Mouse (Mus musculus) gonadal fat pad, adult 2 months (tissue): ENCODE data around the gene Kifc5b. TPM values are rescaled to one million over a fixed set of nuclear protein-coding genes. Genes with fewer than 3 reads are reported as not detected.
"Not testable (repeated sequence)": the region's sequence is repeated elsewhere in the genome, so short reads cannot be mapped to it uniquely, and the experiment has no call there.

Experiments
- DNase-seq: peaks from one replicate; pipeline ENCODE4 v3.0.0-alpha.2; 2012; ENCODE audit warnings: low read depth
- polyA plus RNA-seq: library from polyadenylated mRNA; depleted of rRNA; stranded (reverse); fragments of >200 nt; gene quantifications from 2 replicates; pipeline ENCODE4 v1.2.3, GENCODE M21; 2012; rRNA removed

Gene Kifc5b
- polyA plus RNA-seq, 1 experiment = 2.5 TPM

- DNase-seq = no peak
These were observed 54.5 kb downstream of the Kifc5b start for GRCm38 (mm10) chr17:26971247-26971905.

GRCm38 (mm10) chr17:26972107-26972506, 55.2 kb downstream of the Kifc5b start:
- no peak for DNase-seq

GRCm38 (mm10) chr17:26972703-26973574, 56.0 kb downstream of the Kifc5b start, which contains the start of gene Zbtb9:
Gene Zbtb9, plus strand, starts transcription at chr17:26973167.
- peak; percentile 47 for DNase-seq

DNA sequence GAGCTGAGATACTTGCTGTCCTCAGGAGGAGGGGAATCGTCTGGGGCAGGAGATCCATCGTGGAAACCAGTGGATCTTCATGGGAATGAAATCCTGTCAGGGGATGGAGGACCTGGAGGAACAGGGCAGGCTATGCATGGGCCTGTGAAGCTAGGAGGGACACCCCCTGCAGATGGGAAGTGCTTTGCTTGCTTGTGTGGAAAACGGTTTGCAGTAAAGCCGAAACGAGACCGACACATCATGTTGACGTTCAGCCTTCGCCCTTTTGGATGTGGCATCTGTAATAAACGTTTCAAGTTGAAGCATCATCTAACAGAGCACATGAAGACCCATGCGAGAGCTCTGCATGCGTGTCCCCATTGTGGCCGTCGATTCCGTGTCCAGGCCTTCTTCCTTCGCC, 57.7 kb downstream of the Kifc5b start:
- no peak for DNase-seq

GRCm38 (mm10) chr17:26975415-26975814, 58.5 kb downstream of the Kifc5b start:
- DNase-seq = no peak

- DNase-seq = not testable (repeated sequence)
These were observed 60.5 kb downstream of the Kifc5b start for GRCm38 (mm10) chr17:26977354-26977753.

DNA sequence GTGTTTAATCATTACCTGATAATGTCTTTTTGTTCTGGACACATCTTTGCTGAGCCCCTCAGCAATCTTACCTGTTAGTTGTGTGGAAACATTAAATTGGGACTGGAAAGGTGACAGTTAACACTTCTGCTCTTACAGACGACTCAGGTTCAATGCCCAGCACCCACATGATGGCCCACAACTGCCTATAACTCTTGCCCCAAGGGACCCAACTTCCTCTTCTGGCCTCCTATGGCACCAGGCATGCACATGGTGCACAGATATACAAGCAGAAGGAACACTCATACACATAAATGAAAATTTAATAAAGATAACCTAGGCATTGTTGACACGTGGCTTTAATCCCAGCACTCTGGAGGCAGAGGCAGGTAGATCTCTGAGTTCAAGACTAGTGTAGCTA, 62.5 kb downstream of the Kifc5b start:
- DNase-seq = no peak

DNA sequence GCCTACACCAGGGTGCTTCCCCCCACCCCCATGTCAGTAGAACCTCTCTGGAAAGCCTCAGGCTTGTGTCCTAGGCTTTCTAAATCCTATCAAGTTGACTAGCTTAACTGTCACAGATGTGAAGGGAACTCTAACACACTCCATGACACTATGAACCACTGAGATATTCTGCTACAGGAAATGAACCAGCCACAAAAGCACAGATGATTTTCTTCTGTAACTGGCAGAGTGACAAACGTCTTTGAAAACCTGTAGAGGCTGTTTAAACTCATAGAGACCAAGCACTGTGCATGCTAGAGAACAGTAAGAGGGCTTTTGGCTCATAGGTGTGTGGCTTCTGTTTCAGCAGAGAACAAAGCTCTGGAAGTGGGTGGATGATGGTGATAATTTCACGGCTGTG, 64.2 kb downstream of the Kifc5b start:
- DNase-seq = no peak

Other genes with a start within 250 kb of the Kifc5b start
- 9.6 and 10.9 TPM in 2 replicates for gene Crebrf, start 201.4 kb upstream of the Kifc5b start, polyA plus RNA-seq
- gene Bnip1, start 136.0 kb upstream of the Kifc5b start, polyA plus RNA-seq = 20.6 and 24.3 TPM in 2 replicates
- not detected in 2 replicates for gene Nkx2-5, start 72.1 kb upstream of the Kifc5b start, polyA plus RNA-seq
- 44.1 and 46.2 TPM in 2 replicates for gene Phf1, start 16.0 kb downstream of the Kifc5b start, polyA plus RNA-seq
- gene Cuta, start 22.5 kb downstream of the Kifc5b start, polyA plus RNA-seq = 116 and 131 TPM in 2 replicates
- gene Syngap1, start 24.2 kb downstream of the Kifc5b start, polyA plus RNA-seq = 13.2 and 20.3 TPM in 2 replicates
- gene Zbtb9, start 56.1 kb downstream of the Kifc5b start, polyA plus RNA-seq = 10.0 and 12.0 TPM in 2 replicates
- gene Bak1, start 111.9 kb downstream of the Kifc5b start, polyA plus RNA-seq = 31.0 and 39.6 TPM in 2 replicates
- gene Itpr3, start 140.2 kb downstream of the Kifc5b start, polyA plus RNA-seq = 10.6 and 15.3 TPM in 2 replicates
- gene Uqcc2, start 216.8 kb downstream of the Kifc5b start, polyA plus RNA-seq = 177 and 219 TPM in 2 replicates